Mouse (Mus musculus) liver, adult 2 months (tissue): ENCODE results near the gene Fkbp10. TPM values are rescaled to one million over a fixed set of nuclear protein-coding genes. Genes with fewer than 3 reads are reported as not detected.

ENCODE experiments used
- DNase-seq: peaks from one replicate; pipeline ENCODE4 v3.0.0-alpha.2; 2011; ENCODE audit warnings: low read depth, low spot score; ENCODE audit errors: extremely low read depth
- H3K27ac ChIP-seq: fragments of 200-500 bp; replicated peaks from 2 replicates; pipeline ENCODE4 v1.5.1; 2012; ENCODE audit warnings: low read depth, mild to moderate bottlenecking, control low read depth, inconsistent platforms, low read length; ENCODE audit not compliant: insufficient read depth
- H3K27me3 ChIP-seq: fragments of 200-500 bp; 2 replicates; pipeline ENCODE4 v1.6.1; 2012; ENCODE audit warnings: mild to moderate bottlenecking, moderate library complexity, low read length, inconsistent platforms; ENCODE audit not compliant: control insufficient read depth, insufficient read depth
- H3K36me3 ChIP-seq: fragments of 200-500 bp; 2 replicates; pipeline ENCODE4 v1.6.1; 2012; ENCODE audit warnings: low read length, inconsistent platforms; ENCODE audit not compliant: control insufficient read depth, insufficient read depth
- H3K4me1 ChIP-seq: fragments of 200-500 bp; 2 replicates; pipeline ENCODE4 v1.6.1; 2011; ENCODE audit warnings: low read length; ENCODE audit not compliant: control insufficient read depth, insufficient read depth
- H3K4me3 ChIP-seq: fragments of 200-500 bp; 2 replicates; pipeline ENCODE4 v1.5.1; 2011; ENCODE audit warnings: low read depth, mild to moderate bottlenecking, control low read depth, low read length, moderate library complexity; ENCODE audit not compliant: insufficient read depth
- H3K79me2 ChIP-seq: fragments of 200-500 bp; 2 replicates; pipeline ENCODE4 v1.6.1; 2012; ENCODE audit warnings: inconsistent platforms, mild to moderate bottlenecking, low read length, moderate library complexity; ENCODE audit not compliant: control insufficient read depth, insufficient read depth
- H3K9ac ChIP-seq: fragments of 200-500 bp; 2 replicates; pipeline ENCODE4 v1.6.1; 2012; ENCODE audit warnings: low read depth, mild to moderate bottlenecking, control low read depth, inconsistent platforms, low read length
- CTCF ChIP-seq: fragments of 200-500 bp; IDR thresholded peaks from 2 replicates; pipeline ENCODE4 v1.5.1; 2011; ENCODE audit warnings: low read depth, low read length, control low read depth
- POLR2A ChIP-seq: fragments of 200-500 bp; IDR thresholded peaks from 2 replicates; pipeline ENCODE4 v1.6.1; 2011; ENCODE audit warnings: low read length, control low read depth; ENCODE audit not compliant: insufficient read depth; ENCODE audit errors: extremely low read depth
- WGBS: fragments of 180-500 bp; shearing (Covaris S2); methylation state at CpG from one replicate; pipeline ENCODE4 v1.1.7; 2018; 5-methylcytosine and 5-hydroxymethylcytosine counted together
- polyA plus RNA-seq: library from polyadenylated mRNA; depleted of rRNA; stranded (reverse); fragments of >200 nt; gene quantifications from 2 replicates; pipeline ENCODE4 v1.2.3, GENCODE M21; 2012
- total RNA-seq: library from RNA; depleted of rRNA; stranded (reverse); fragments of >200 nt; gene quantifications from 2 replicates; pipeline ENCODE4 v1.2.3, GENCODE M21; 2014

The Fkbp10 gene
- total and polyA plus RNA-seq, 2 experiments, result 1.1 to 1.7 TPM

DNA sequence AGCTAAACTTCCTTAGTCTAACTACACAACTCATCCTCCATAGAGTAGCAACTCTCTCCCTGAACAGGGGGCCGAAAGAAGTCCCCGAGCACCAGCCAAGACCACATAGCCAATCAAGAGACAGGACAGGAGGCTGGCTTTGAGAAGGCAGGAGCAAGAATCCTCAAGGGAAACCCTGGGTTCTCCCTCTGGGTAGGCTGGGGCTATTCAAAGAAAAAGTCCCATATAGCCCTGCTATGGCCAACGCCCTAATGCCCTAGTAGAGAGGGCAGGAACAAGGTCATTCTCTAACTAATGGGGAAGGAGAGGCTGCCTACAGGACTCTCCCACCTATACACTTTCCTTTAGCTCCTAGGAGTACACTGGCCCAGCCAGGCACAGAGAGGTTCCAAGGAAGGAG, 30.5 kb upstream of the Fkbp10 start:
- Histone ChIP-seq H3K27me3 (no peaks in the 10 kb centered on the region), H3K4me3 (no peak overlapping the region), H3K9ac (no peak overlapping the region), H3K27ac (no peak overlapping the region), H3K79me2 (peaks cover 19% of the 10 kb centered on the region), H3K36me3 (peaks cover 25% of the 10 kb centered on the region; the same call in 1 of the 2 replicates), H3K4me1 (peaks cover 5% of the 10 kb centered on the region)
- no peak for DNase-seq
- TF ChIP-seq CTCF, result no peak
- no peak for TF ChIP-seq POLR2A
- 98% methylated on average over 3 of the region's 3 CpGs for WGBS

DNA sequence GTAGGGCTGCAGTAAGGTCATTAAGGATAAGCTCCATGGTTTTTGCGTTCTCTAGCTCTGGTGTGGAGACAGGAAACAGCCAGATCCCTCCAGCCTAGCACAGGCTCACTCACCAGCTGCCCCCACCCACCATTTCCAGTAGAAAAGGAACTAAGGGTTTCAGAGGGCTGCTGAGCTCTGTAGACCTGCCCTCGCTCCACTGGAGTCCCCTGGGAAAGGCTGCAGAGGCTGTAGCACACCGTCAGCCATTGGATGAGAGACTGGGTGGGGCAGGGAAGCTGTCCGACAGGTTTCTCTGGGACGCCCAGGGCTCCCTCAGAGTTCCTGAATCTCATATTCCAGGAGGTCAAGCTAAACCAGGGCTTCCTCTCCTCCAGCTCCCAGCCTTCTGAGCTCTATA, 28.9 kb upstream of the Fkbp10 start:
- peaks cover 17% of the 10 kb centered on the region for H3K4me1 ChIP-seq
- no peak overlapping the region for H3K4me3 ChIP-seq
- H3K27ac ChIP-seq, result no peak overlapping the region
- peaks cover 18% of the 10 kb centered on the region; the same call in 1 of the 2 replicates for H3K36me3 ChIP-seq
- DNase-seq, result no peak
- 81% methylated on average over 5 of the region's 5 CpGs for WGBS
- H3K27me3 ChIP-seq, result no peaks in the 10 kb centered on the region
- TF ChIP-seq CTCF (no peak), POLR2A (no peak)
- peaks cover 25% of the 10 kb centered on the region for H3K79me2 ChIP-seq
- H3K9ac ChIP-seq, result no peak overlapping the region

DNA sequence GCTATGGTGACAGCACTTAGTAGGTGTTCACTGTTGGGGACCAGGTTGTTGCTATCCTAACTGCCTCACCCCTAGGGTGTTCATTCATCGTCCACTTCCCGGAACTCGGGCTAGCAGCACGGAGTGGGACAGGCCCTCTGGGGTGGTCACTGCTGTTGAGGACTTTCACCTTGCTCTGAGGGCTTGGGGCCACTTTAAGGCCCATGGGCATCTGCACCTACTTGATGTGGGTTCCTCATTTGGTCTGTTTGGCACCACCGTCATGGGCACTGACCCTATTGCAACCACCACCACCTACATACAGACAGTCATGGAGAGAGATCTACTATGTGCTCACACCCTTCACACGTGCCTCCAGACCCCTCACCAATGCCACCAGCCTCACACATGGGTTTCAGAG, 28.4 kb upstream of the Fkbp10 start:
- Histone ChIP-seq H3K9ac (no peak overlapping the region), H3K27ac (no peak overlapping the region), H3K36me3 (peaks cover 14% of the 10 kb centered on the region; the same call in 1 of the 2 replicates), H3K27me3 (no peaks in the 10 kb centered on the region), H3K4me1 (peaks cover 22% of the 10 kb centered on the region), H3K4me3 (no peak overlapping the region), H3K79me2 (peaks cover 25% of the 10 kb centered on the region)
- no peak for DNase-seq
- TF ChIP-seq CTCF (no peak), POLR2A (no peak)
- WGBS, result 96% methylated on average over 6 of the region's 6 CpGs

DNA sequence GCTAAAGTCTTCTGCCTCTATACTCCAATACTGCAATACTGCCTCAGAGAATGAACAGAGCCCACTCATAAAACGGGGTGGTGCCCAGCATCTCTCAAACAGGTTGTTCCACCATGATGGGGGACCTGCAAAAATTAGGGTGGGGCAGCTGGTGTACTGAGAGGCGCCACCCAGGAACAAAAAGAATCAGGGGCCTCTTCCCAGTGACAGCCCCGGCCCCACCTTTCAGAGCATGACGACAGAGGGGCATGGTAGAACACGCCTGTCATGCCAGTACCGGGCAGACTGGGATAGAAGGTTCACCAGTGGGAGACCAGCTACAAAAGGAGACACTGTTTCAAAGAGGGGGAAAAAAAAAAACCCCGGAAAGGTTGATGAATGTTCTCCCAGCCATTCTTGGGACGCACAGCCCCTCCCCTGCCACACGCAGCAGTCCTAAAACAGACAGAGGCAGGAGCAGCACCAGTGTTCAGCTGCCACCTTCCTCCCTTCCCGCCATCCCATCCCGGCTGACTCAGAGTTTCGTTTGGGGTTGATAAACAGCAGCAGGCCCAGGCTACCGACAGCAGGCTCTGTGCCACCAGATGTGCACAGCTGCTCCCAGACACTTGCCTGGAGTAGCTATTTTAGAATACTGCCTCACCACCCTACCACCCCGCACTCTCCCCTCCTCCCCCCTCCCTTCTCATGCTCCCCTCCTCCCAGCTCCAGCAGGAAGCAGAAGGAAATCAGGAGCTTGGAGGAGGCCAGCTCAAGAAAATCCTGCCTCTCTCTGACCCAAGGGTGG, 27.7 kb upstream of the Fkbp10 start:
- Histone ChIP-seq H3K27ac (no peak overlapping the region), H3K4me1 (peaks cover 28% of the 10 kb centered on the region)
- DNase-seq, result peak; percentile 28

DNA sequence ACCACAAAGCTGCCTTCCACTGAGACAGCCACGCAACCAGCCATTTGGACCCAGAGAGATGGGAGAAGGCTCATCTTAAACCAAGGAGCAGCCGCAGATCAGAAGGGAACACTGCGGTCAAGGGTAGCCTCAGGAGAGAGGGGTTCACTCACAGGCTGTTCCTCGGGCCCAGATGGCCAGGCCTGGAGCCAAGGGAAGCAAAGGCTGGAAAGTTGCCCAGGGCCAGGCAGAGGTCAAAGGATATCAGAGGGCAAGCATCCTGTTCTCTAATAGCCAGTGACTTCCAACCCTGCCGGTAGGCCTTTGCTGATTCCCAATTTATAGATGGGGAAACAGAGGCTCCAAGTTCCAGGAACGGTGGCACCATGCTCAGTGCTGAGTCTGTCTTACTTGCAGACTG, 26.9 kb upstream of the Fkbp10 start:
- peaks cover 13% of the 10 kb centered on the region; the same call in 1 of the 2 replicates for H3K36me3 ChIP-seq
- WGBS, result 3% methylated on average over 6 of the region's 6 CpGs
- no peaks in the 10 kb centered on the region for H3K27me3 ChIP-seq
- peak; percentile 82 for DNase-seq
- H3K79me2 ChIP-seq, result peaks cover 29% of the 10 kb centered on the region
- no peak for TF ChIP-seq CTCF
- TF ChIP-seq POLR2A, result no peak
- H3K4me1 ChIP-seq, result peaks cover 32% of the 10 kb centered on the region
- H3K9ac ChIP-seq, result no peak overlapping the region
- no peak overlapping the region for H3K4me3 ChIP-seq
- H3K27ac ChIP-seq, result peak overlapping the region; percentile 24

More for the DNA sequence above, 27.7 kb upstream of the Fkbp10 start:
- Histone ChIP-seq H3K36me3 (peaks cover 13% of the 10 kb centered on the region; the same call in 1 of the 2 replicates), H3K27me3 (no peaks in the 10 kb centered on the region), H3K4me3 (no peak overlapping the region), H3K9ac (no peak overlapping the region), H3K79me2 (peaks cover 25% of the 10 kb centered on the region)
- TF ChIP-seq POLR2A, result no peak
- TF ChIP-seq CTCF, result no peak
- WGBS, result 66% methylated on average over 14 of the region's 14 CpGs
